Mouse (Mus musculus) intestine, embryonic 15.5 days (tissue): ENCODE measurements around the gene Zfp770. TPM values are rescaled to one million over a fixed set of nuclear protein-coding genes. Genes with fewer than 3 reads are reported as not detected.

Experiments used
- ATAC-seq: fragments of 200-750 bp; cut with Nextera tagmentation; 2 replicates; pipeline ENCODE4 v1.8.0; 2017; ENCODE audit warnings: moderate TSS enrichment, moderate library complexity
- H3K27ac ChIP-seq: fragments of 300-500 bp; sonication (generic); 2 replicates; pipeline ENCODE4 v1.5.1; 2015; ENCODE audit warnings: mild to moderate bottlenecking, inconsistent platforms
- H3K27me3 ChIP-seq: fragments of 300-500 bp; sonication (generic); replicated peaks from 2 replicates; pipeline ENCODE4 v1.6.1; 2015; ENCODE audit warnings: inconsistent platforms
- H3K36me3 ChIP-seq: fragments of 300-500 bp; sonication (generic); 2 replicates; pipeline ENCODE4 v1.6.1; 2015; ENCODE audit warnings: inconsistent platforms
- H3K4me1 ChIP-seq: fragments of 300-500 bp; sonication (generic); replicated peaks from 2 replicates; pipeline ENCODE4 v1.6.1; 2015; ENCODE audit warnings: inconsistent platforms
- H3K4me2 ChIP-seq: fragments of 300-500 bp; sonication (generic); replicated peaks from 2 replicates; pipeline ENCODE4 v1.6.1; 2015; ENCODE audit warnings: mild to moderate bottlenecking, inconsistent platforms
- H3K4me3 ChIP-seq: fragments of 300-500 bp; sonication (generic); replicated peaks from 2 replicates; pipeline ENCODE4 v1.5.1; 2015; ENCODE audit warnings: inconsistent platforms
- H3K9ac ChIP-seq: fragments of 300-500 bp; sonication (generic); 2 replicates; pipeline ENCODE4 v1.6.1; 2015; ENCODE audit warnings: inconsistent platforms
- H3K9me3 ChIP-seq: fragments of 300-500 bp; sonication (generic); 2 replicates; pipeline ENCODE4 v1.6.1; 2016; ENCODE audit warnings: inconsistent platforms
- WGBS: fragments of 180-500 bp; shearing (Covaris S2); methylation state at CpG from one replicate; pipeline ENCODE4 v1.1.7; 2015; 5-methylcytosine and 5-hydroxymethylcytosine counted together
- polyA plus RNA-seq: library from polyadenylated mRNA; unstranded; fragments of >200 nt; fragmentation: Nextera tagmentation; extraction: Ambion mirVana; gene quantifications from 2 replicates; pipeline ENCODE4 v1.2.1, GENCODE M21; 2015

Zfp770 gene
- polyA plus RNA-seq, 1 experiment from 2014 or later: 4.0 TPM

DNA sequence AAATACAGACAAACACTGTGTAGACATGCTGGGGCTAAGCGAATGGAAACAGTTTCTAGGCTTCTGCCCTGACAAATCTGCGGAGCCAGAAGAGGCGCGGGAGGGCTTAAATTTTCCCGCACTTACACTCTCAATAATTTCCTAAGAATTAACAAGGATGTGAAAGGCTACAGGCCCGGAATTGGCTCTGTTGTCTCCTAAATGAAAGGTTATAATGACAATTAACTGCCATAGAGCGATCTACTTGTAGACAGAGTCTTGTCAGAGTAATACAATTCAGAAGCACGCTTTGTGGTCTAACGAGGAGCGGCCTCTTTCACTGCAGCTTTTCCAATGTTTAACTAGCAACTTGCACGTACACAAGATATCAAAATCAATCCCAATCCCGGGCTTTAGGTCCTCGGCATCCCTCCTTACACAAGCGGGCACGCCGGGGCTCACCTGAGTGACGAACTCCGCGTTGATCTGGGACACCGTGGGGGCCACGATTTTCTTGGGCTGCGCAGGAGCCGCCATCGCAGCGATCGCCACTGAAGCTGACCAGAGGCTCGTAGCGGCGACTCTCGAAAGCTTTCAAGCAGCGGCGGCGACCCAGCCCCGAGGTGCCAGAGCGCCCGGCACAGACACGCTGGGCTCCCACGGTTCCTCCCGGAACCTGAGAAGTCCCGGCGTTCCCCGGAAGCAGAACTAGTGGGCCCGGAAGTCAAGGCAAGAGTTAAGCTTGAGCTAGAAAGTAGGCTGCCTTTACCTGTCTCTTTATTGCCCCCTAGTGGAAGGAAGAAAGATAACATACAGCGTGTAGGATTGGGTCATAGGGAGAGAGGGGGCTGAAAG, 26.4 kb downstream of the Zfp770 start:
- H3K27ac ChIP-seq: no peak overlapping the region
- H3K27me3 ChIP-seq: no peaks in the 10 kb centered on the region
- H3K4me1 ChIP-seq: 0 out of 2 replicates have a peak, but pooled peaks cover 8% of the 10 kb centered on the region
- H3K36me3 ChIP-seq: no peaks in the 10 kb centered on the region; the same call in 1 of the 2 replicates
- peak overlapping the region; percentile 81 for H3K4me2 ChIP-seq
- H3K9me3 ChIP-seq: no peaks in the 10 kb centered on the region
- H3K9ac ChIP-seq: peak overlapping the region; percentile 71
- peak overlapping the region; percentile 76 for H3K4me3 ChIP-seq
- ATAC-seq: peak; percentile 98
- WGBS: under 1% methylated on average over 44 of the region's 44 CpGs

DNA sequence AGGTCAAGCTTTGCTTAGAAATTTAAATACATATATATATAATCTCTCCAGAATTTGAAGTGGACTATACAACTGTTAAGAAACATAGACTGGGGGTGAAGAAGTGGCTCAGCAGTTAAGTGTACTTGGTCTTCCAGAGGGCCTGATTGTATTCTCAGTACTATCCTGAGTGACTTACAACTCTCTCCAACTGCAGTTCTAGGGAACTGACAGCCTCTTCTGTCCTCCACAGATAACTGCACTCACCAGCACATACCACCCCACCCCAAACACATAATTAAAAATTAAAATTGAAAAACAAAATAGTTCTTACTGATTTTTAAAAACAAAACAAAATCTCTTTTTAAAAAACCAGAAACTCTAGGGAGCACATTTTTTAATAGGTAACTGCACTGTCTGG, 28.0 kb downstream of the Zfp770 start:
- Histone ChIP-seq H3K9ac (no peak overlapping the region), H3K4me2 (no peak overlapping the region), H3K4me1 (0 out of 2 replicates have a peak, but pooled peaks cover 8% of the 10 kb centered on the region), H3K27me3 (no peaks in the 10 kb centered on the region), H3K9me3 (no peaks in the 10 kb centered on the region), H3K4me3 (no peak overlapping the region), H3K27ac (no peak overlapping the region), H3K36me3 (peaks cover 3% of the 10 kb centered on the region)
- no peak for ATAC-seq

GRCm38 (mm10) chr2:114167837-114168236, 33.4 kb downstream of the Zfp770 start:
- H3K36me3 ChIP-seq: peaks cover 10% of the 10 kb centered on the region
- H3K4me2 ChIP-seq: no peak overlapping the region
- H3K27me3 ChIP-seq: no peaks in the 10 kb centered on the region
- H3K4me3 ChIP-seq: no peak overlapping the region
- no peak for ATAC-seq
- no peak overlapping the region for H3K9ac ChIP-seq
- no peaks in the 10 kb centered on the region for H3K9me3 ChIP-seq
- H3K4me1 ChIP-seq: no peaks in the 10 kb centered on the region
- no peak overlapping the region for H3K27ac ChIP-seq

- no peaks in the 10 kb centered on the region for H3K27me3 ChIP-seq
- no peak overlapping the region for H3K27ac ChIP-seq
- no peak overlapping the region for H3K4me3 ChIP-seq
- no peak for ATAC-seq
- H3K36me3 ChIP-seq: peaks cover 19% of the 10 kb centered on the region; the same call in 1 of the 2 replicates
- H3K4me2 ChIP-seq: no peak overlapping the region
- no peaks in the 10 kb centered on the region for H3K9me3 ChIP-seq
- no peaks in the 10 kb centered on the region for H3K4me1 ChIP-seq
- H3K9ac ChIP-seq: no peak overlapping the region
- WGBS: 75% methylated on average over 1 of the region's 1 CpGs
Measured at GRCm38 (mm10) chr2:114161978-114162377, 39.3 kb downstream of the Zfp770 start.

DNA sequence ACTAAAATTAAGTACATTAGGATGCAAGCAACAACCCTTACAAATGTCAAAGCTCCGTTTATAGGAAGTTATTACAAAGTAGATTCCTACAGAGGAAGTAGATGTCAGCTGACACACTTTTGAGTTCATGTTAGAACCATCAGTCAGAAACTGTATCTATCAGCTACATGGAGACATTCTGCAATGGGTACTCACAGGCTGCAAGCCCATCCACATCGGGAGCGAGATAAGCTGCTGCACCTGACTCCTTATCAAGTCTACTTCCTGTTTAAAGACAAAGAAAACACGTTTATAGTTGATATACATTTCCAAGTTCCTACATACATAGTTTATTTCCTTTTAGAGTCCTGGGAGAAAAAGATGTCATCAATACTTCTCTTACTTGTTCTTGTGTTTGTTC, 43.9 kb downstream of the Zfp770 start:
- H3K27me3 ChIP-seq: no peaks in the 10 kb centered on the region
- H3K4me2 ChIP-seq: no peak overlapping the region
- H3K4me1 ChIP-seq: no peaks in the 10 kb centered on the region
- H3K4me3 ChIP-seq: no peak overlapping the region
- H3K9me3 ChIP-seq: no peaks in the 10 kb centered on the region
- H3K27ac ChIP-seq: no peak overlapping the region
- peaks cover 24% of the 10 kb centered on the region for H3K36me3 ChIP-seq
- no peak for ATAC-seq
- H3K9ac ChIP-seq: no peak overlapping the region
- 79% methylated on average over 4 of the region's 4 CpGs for WGBS

GRCm38 (mm10) chr2:114156639-114157038, 44.6 kb downstream of the Zfp770 start:
- Histone ChIP-seq H3K4me1 (no peaks in the 10 kb centered on the region), H3K36me3 (peaks cover 24% of the 10 kb centered on the region), H3K4me2 (no peak overlapping the region), H3K4me3 (no peak overlapping the region), H3K27ac (no peak overlapping the region), H3K27me3 (no peaks in the 10 kb centered on the region), H3K9me3 (no peaks in the 10 kb centered on the region), H3K9ac (no peak overlapping the region)
- WGBS: 97% methylated on average over 1 of the region's 1 CpGs
- ATAC-seq: no peak

DNA sequence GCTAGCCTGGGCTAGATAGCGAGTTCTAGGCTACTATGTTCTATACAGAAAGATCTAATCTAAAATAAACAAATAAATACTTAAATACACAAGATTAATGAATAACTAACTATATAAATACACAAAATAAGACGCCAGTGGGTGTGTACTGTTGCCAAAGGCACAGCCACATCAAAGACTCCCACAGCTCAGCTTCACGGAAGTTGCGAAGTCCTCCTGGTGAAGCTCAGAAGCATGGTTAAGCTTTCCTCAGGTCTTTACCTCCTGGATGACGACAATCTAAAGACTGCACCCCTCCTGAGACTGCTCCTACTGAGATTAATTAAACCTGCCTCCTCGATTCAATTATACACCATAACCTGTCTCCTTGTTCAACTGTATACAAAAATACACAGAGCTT, 48.0 kb downstream of the Zfp770 start:
- 91% methylated on average over 6 of the region's 6 CpGs for WGBS
- peaks cover 18% of the 10 kb centered on the region for H3K36me3 ChIP-seq
- ATAC-seq: no peak

DNA sequence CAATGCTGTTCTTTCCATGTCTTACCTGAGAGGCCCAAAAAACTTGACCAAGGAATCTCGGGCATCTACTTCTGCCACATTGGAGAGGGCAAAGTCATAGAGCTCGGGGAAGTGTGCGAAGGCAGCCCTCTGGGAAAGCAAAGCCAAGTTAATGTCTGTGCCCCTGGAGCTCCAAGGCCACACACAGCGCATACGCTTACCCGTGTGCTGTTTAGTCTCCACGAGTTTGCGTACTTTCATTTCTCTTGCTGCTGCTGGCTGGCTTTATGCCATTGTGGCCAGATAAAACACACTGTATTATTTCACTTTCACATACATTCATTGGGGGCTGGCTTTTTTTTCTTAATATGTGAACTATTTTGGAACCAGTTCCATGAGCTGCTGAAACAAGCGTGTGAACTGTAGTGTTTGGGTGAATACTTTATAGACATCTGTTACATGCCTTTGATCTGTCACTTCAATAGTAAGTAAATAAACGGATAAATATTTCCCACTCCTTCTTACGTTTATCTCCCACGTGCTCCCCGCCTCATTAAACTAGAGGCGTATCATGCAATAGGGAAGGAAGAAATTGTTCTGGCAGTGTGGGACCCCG, 54.3 kb downstream of the Zfp770 start:
- H3K27ac ChIP-seq: no peak overlapping the region
- WGBS: 81% methylated on average over 15 of the region's 15 CpGs

More for the DNA sequence above, 48.0 kb downstream of the Zfp770 start:
- H3K4me1 ChIP-seq: no peaks in the 10 kb centered on the region
- H3K9ac ChIP-seq: no peak overlapping the region
- no peaks in the 10 kb centered on the region for H3K27me3 ChIP-seq
- H3K4me2 ChIP-seq: no peak overlapping the region
- H3K27ac ChIP-seq: no peak overlapping the region
- no peak overlapping the region for H3K4me3 ChIP-seq
- H3K9me3 ChIP-seq: no peaks in the 10 kb centered on the region

GRCm38 (mm10) chr2:114145315-114145801, 55.9 kb downstream of the Zfp770 start:
- ATAC-seq: no peak
- H3K4me2 ChIP-seq: no peak overlapping the region
- peaks cover 26% of the 10 kb centered on the region for H3K36me3 ChIP-seq
- no peaks in the 10 kb centered on the region for H3K9me3 ChIP-seq
- H3K27me3 ChIP-seq: no peaks in the 10 kb centered on the region
- no peak overlapping the region for H3K9ac ChIP-seq
- H3K4me3 ChIP-seq: no peak overlapping the region
- no peaks in the 10 kb centered on the region for H3K4me1 ChIP-seq
- WGBS: 66% methylated on average over 6 of the region's 6 CpGs
- H3K27ac ChIP-seq: no peak overlapping the region

More for the DNA sequence above, 54.3 kb downstream of the Zfp770 start:
- ATAC-seq: no peak
- Histone ChIP-seq H3K4me2 (no peak overlapping the region), H3K4me1 (no peaks in the 10 kb centered on the region), H3K4me3 (no peak overlapping the region), H3K36me3 (peaks cover 18% of the 10 kb centered on the region), H3K9ac (no peak overlapping the region), H3K9me3 (no peaks in the 10 kb centered on the region), H3K27me3 (no peaks in the 10 kb centered on the region)

DNA sequence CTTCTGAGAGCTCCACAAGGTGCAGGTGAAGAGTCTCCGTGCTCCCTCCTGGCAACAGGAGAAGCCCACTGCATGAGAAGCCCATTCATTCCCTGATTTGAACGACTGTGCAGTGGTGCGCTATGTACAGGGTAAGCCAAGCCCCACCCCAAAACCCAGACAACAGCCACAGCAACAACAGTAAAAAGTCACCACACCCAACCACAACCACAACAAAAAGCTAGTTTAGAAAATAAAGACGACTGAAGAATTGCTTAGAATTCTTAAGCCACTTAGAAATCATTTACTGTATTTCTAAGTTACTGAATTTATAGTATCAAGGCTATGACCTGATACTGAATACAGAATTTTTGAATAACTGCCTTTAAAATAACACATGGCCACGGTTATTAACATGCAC, 56.4 kb downstream of the Zfp770 start:
- no peaks in the 10 kb centered on the region for H3K4me1 ChIP-seq
- H3K9ac ChIP-seq: no peak overlapping the region
- H3K27ac ChIP-seq: no peak overlapping the region
- H3K4me3 ChIP-seq: no peak overlapping the region
- ATAC-seq: no peak
- no peak overlapping the region for H3K4me2 ChIP-seq
- WGBS: 92% methylated on average over 5 of the region's 5 CpGs
- H3K36me3 ChIP-seq: peaks cover 27% of the 10 kb centered on the region
- no peaks in the 10 kb centered on the region for H3K27me3 ChIP-seq
- H3K9me3 ChIP-seq: no peaks in the 10 kb centered on the region

- no peak for ATAC-seq
- H3K27me3 ChIP-seq: no peaks in the 10 kb centered on the region
- H3K27ac ChIP-seq: no peak overlapping the region
- H3K9ac ChIP-seq: no peak overlapping the region
- WGBS: 96% methylated on average over 6 of the region's 6 CpGs
- H3K36me3 ChIP-seq: peaks cover 27% of the 10 kb centered on the region
- H3K4me3 ChIP-seq: no peak overlapping the region
- no peak overlapping the region for H3K4me2 ChIP-seq
- no peaks in the 10 kb centered on the region for H3K4me1 ChIP-seq
- H3K9me3 ChIP-seq: no peaks in the 10 kb centered on the region
Measured at GRCm38 (mm10) chr2:114143842-114144241, 57.4 kb downstream of the Zfp770 start.
